Mouse (Mus musculus) right cerebral cortex, adult 2 months (tissue): ENCODE data around the gene Mettl26.
A peak's percentile ranks its signal among the peaks of the same experiment; 100 is the strongest.

Experiments
- DNase-seq, 2 experiments: peaks; one replicate each; pipeline ENCODE4 v3.0.0; 2021 to 2022; ENCODE audit warnings: low spot score in 2 of 2

Gene Mettl26

GRCm38 (mm10) chr17:25837076-25837410 lies 37.8 kb upstream of the Mettl26 start, which contains the start of gene Rhbdl1:
Rhbdl1 (minus strand) TSS chr17:25837295.
- peak; percentile 84 to 87 for DNase-seq

GRCm38 (mm10) chr17:25837533-25837932 lies 37.3 kb upstream of the Mettl26 start:
- peak in 1 of 2 experiments; percentile 37 for DNase-seq

GRCm38 (mm10) chr17:25838904-25839303 lies 36.0 kb upstream of the Mettl26 start:
- no peak for DNase-seq

GRCm38 (mm10) chr17:25839455-25840235 lies 35.2 kb upstream of the Mettl26 start:
- no peak for DNase-seq

- DNase-seq: no peak
These were observed 34.4 kb upstream of the Mettl26 start for GRCm38 (mm10) chr17:25840519-25840918.

- DNase-seq: no peak
These were observed 33.6 kb upstream of the Mettl26 start, which contains the start of gene Gm20683 for GRCm38 (mm10) chr17:25841117-25841880. Gm20683 (minus strand) TSS chr17:25841763.

- DNase-seq: no peak
These were observed 32.4 kb upstream of the Mettl26 start for GRCm38 (mm10) chr17:25842509-25842908.

- DNase-seq: no peak
These were observed 31.8 kb upstream of the Mettl26 start for GRCm38 (mm10) chr17:25843122-25843521.

GRCm38 (mm10) chr17:25843636-25844395 lies 31.1 kb upstream of the Mettl26 start:
- peak in 1 of 2 experiments; percentile 57 for DNase-seq

GRCm38 (mm10) chr17:25844396-25844901 lies 30.4 kb upstream of the Mettl26 start, which contains the start of gene Rhot2:
Rhot2 (minus strand) TSS chr17:25844851.
- peak; percentile 95 to 96 for DNase-seq

GRCm38 (mm10) chr17:25860229-25860628 lies 14.6 kb upstream of the Mettl26 start:
- DNase-seq: no peak

GRCm38 (mm10) chr17:25860832-25861703 lies 13.8 kb upstream of the Mettl26 start, which contains the start of gene Wdr90:
Wdr90 (minus strand) TSS chr17:25861501.
- DNase-seq: peak; percentile 94 to 97

- no peak for DNase-seq
These were observed 12.9 kb upstream of the Mettl26 start for GRCm38 (mm10) chr17:25861704-25862612.

GRCm38 (mm10) chr17:25863681-25864080 lies 11.2 kb upstream of the Mettl26 start:
- no peak for DNase-seq

GRCm38 (mm10) chr17:25864311-25864710 lies 10.6 kb upstream of the Mettl26 start:
- DNase-seq: no peak

GRCm38 (mm10) chr17:25865288-25865687 lies 9.6 kb upstream of the Mettl26 start:
- no peak for DNase-seq

- no peak for DNase-seq
These were observed 8.7 kb upstream of the Mettl26 start for GRCm38 (mm10) chr17:25866172-25866571.

GRCm38 (mm10) chr17:25867509-25867835 lies 7.4 kb upstream of the Mettl26 start:
- DNase-seq: no peak

GRCm38 (mm10) chr17:25867836-25868600 lies 6.9 kb upstream of the Mettl26 start:
- no peak for DNase-seq
